Mouse (Mus musculus): Measurements from ENCODE around the gene Pigw.

- no peak for TF ChIP-seq CTCF (conservative IDR thresholded peaks at IDR 0.05; ENCODE audit: low read length)
- no peak for TF ChIP-seq POU5F1 (IDR thresholded peaks at IDR 0.05; ENCODE audit: borderline replicate concordance, low read length)
- TF ChIP-seq NANOG (IDR thresholded peaks at IDR 0.05; ENCODE audit: borderline replicate concordance, low read length) = no peak
Observed at GRCm38 (mm10) chr11:84919951-84920350, 39.9 kb upstream of the Pigw start.
